Mouse (Mus musculus) neural tube, embryonic 13.5 days (tissue): Measurements from ENCODE around the gene Mrpl39. TPM values are rescaled to one million over a fixed set of nuclear protein-coding genes. Genes with fewer than 3 reads are reported as not detected.

Experiments
- ATAC-seq: fragments of 200-750 bp; cut with Nextera tagmentation; 2 replicates; pipeline ENCODE4 v1.8.0; 2017; ENCODE audit warnings: low read depth, mild to moderate bottlenecking, moderate TSS enrichment, moderate library complexity
- H3K27ac ChIP-seq: fragments of 300-500 bp; sonication (generic); replicated peaks from 2 replicates; pipeline ENCODE4 v1.5.1; 2015; ENCODE audit warnings: moderate library complexity, mild to moderate bottlenecking, inconsistent platforms
- H3K27me3 ChIP-seq: fragments of 300-500 bp; sonication (generic); 2 replicates; pipeline ENCODE4 v1.6.1; 2015; ENCODE audit warnings: mild to moderate bottlenecking, inconsistent platforms
- H3K36me3 ChIP-seq: fragments of 300-500 bp; sonication (generic); 2 replicates; pipeline ENCODE4 v1.6.1; 2015; ENCODE audit warnings: mild to moderate bottlenecking, inconsistent platforms
- H3K4me1 ChIP-seq: fragments of 300-500 bp; sonication (generic); replicated peaks from 2 replicates; pipeline ENCODE4 v1.6.1; 2015; ENCODE audit warnings: inconsistent platforms
- H3K4me2 ChIP-seq: fragments of 300-500 bp; sonication (generic); 2 replicates; pipeline ENCODE4 v1.6.1; 2015; ENCODE audit warnings: inconsistent platforms, mild to moderate bottlenecking, moderate library complexity
- H3K4me3 ChIP-seq: fragments of 300-500 bp; sonication (generic); 2 replicates; pipeline ENCODE4 v1.5.1; 2015; ENCODE audit warnings: mild to moderate bottlenecking, inconsistent platforms
- H3K9ac ChIP-seq: fragments of 300-500 bp; sonication (generic); 2 replicates; pipeline ENCODE4 v1.6.1; 2015; ENCODE audit warnings: moderate library complexity, mild to moderate bottlenecking, inconsistent platforms
- H3K9me3 ChIP-seq: fragments of 300-500 bp; sonication (generic); 2 replicates; pipeline ENCODE4 v1.6.1; 2016; ENCODE audit warnings: inconsistent platforms
- WGBS: fragments of 180-500 bp; shearing (Covaris S2); methylation state at CpG from one replicate; pipeline ENCODE4 v1.1.7; 2015; 5-methylcytosine and 5-hydroxymethylcytosine counted together
- polyA plus RNA-seq: library from polyadenylated mRNA; unstranded; fragments of >200 nt; fragmentation: Nextera tagmentation; extraction: Ambion mirVana; gene quantifications from 2 replicates; pipeline ENCODE4 v1.2.1, GENCODE M21; 2015

The Mrpl39 gene
- polyA plus RNA-seq, 1 experiment from 2014 or later = 43.5 TPM

DNA sequence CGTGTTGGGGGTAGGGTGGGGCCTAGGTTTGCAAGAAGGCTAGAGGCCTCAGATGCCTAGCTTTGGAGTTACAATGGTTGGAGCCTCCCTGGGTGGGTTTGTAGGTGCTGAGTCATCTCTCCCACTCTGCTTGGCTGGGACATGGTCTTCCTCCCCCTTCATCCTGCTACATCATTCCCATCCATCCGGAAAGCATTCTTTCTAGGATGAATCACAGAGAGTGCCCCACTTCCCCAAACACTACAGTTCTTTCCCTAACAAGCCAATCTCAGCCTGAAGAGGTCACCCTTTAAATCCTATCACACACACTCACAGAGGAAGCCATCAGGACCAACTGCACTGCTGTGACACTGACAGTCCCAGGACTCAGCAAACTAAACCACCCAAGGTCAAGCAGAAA is 14.9 kb downstream of the Mrpl39 start:
- Histone ChIP-seq H3K9me3 (no peaks in the 10 kb centered on the region), H3K27ac (no peak overlapping the region), H3K27me3 (no peaks in the 10 kb centered on the region), H3K4me1 (no peaks in the 10 kb centered on the region), H3K9ac (no peak overlapping the region), H3K4me3 (no peak overlapping the region), H3K36me3 (peaks cover 67% of the 10 kb centered on the region), H3K4me2 (no peak overlapping the region)
- ATAC-seq = no peak
- 96% methylated on average over 2 of the region's 2 CpGs for WGBS

DNA sequence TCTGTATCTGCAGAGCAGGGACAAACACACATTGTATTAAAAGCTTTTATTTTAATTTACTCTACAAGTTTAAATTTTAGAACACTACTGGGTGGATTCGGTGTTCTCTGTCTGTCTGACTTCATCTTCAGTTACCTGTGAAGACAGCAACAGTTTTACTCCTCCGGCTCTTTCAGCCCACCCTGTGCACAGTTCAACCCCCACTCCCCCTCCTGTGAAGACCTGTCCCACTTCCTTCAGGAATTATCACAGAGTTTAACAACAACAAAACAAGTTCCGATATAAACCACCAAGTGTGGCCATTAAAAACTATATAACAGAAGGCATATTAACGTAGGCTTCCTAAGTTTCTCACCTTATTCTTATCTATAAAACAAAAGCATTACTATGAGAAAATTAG is 17.3 kb downstream of the Mrpl39 start:
- H3K27ac ChIP-seq = no peak overlapping the region
- no peak overlapping the region for H3K4me3 ChIP-seq
- H3K4me2 ChIP-seq = no peak overlapping the region
- no peak for ATAC-seq
- H3K27me3 ChIP-seq = no peaks in the 10 kb centered on the region
- H3K9me3 ChIP-seq = no peaks in the 10 kb centered on the region
- H3K36me3 ChIP-seq = peaks cover 44% of the 10 kb centered on the region
- H3K9ac ChIP-seq = no peak overlapping the region
- H3K4me1 ChIP-seq = no peaks in the 10 kb centered on the region
- 94% methylated on average over 4 of the region's 4 CpGs for WGBS

DNA sequence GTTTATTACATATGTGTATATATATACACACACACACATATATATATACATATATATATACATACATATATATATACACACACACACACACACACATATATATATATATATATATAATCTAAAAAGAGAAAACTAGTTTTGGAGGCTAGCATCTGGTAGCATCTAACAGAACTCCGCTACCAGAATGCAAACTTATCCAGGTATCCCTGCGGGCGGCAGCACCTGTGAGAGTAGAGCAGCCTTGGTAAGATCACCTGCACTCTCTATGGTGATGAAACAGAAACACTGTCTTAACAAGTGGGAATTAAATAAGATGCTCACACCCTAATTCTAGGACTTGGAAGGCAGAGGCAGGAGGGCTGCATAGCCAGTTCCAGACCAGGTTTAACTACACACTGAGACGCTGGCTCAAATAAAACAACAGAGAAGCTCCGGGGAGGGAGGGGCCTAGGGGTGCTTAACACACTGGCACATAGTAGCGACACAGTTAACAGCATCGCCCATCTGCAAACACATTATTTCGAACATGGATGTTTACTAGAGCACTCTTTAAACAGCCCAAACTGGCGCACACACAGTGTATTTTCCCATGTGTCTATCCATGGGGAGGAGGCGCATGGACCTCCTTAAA is 17.8 kb downstream of the Mrpl39 start:
- Histone ChIP-seq H3K27me3 (no peaks in the 10 kb centered on the region), H3K4me1 (no peaks in the 10 kb centered on the region), H3K4me2 (no peak overlapping the region), H3K9ac (no peak overlapping the region), H3K27ac (no peak overlapping the region), H3K9me3 (no peaks in the 10 kb centered on the region), H3K36me3 (peaks cover 39% of the 10 kb centered on the region), H3K4me3 (no peak overlapping the region)
- 97% methylated on average over 10 of the region's 10 CpGs for WGBS
- no peak for ATAC-seq

DNA sequence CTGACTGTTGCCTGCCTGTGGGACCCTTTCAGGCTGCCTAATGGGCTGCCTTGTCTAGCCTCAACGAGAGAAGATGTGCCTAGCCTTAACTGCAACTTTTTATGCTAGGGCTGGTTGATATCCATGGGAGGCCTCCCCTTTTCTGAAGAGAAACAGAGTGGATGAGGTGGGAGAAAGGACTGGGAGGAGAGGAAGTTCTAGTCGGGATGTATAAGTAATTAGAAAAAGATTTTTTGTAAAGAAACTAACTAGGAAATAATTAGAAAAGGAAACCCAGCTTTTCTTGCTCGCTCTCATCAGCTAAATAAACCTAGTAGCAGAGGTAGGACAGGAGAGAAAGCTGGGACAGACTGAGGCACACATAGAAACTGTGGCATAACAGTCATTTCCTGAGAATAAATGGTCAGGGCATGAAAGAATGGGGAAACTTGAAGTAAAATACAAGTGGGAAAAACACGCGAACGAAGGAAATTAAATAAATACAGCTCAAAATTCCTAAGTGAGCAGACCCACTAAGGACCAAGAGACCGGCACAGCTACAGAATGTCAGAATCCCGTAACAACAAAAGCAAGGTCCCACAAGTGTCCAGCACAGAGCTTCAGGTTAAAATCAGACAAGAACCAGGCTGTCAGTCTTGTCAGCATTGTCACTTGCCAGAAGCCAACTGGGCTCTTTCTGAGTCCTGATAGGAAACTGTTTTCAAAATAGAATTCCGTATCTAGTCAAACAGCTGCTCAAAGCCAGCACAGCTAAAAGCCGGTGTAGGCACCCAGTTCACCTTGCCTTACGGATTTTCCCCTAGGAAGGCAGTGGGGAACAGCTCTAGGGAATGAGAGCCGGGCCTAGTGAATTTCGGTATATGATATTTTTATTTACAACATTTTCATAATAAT is 18.6 kb downstream of the Mrpl39 start:
- Histone ChIP-seq H3K27ac (no peak overlapping the region), H3K4me2 (no peak overlapping the region), H3K4me3 (no peak overlapping the region), H3K27me3 (no peaks in the 10 kb centered on the region), H3K9ac (no peak overlapping the region), H3K36me3 (peaks cover 32% of the 10 kb centered on the region), H3K4me1 (no peaks in the 10 kb centered on the region), H3K9me3 (no peaks in the 10 kb centered on the region)
- ATAC-seq = no peak
- WGBS = 91% methylated on average over 13 of the region's 13 CpGs

DNA sequence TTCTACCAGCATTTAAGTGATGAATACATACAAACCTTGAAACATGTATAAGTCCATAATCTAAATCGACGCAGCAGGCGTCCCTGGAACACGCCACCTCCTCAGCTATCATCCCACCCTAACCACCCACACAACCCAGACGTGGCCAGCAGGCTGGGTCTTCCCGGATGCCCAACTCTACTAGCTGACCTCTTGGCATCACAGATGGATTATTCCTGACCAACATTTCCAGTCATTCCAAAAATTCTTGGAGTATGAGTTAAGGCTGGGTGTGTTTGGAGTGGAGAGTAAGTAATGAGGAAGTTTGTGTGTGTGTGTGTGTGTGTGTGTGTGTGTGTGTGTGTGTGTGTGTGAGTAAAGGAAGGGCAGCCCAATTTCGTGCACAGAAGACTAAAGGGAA is 19.3 kb downstream of the Mrpl39 start:
- Histone ChIP-seq H3K4me1 (no peaks in the 10 kb centered on the region), H3K9me3 (no peaks in the 10 kb centered on the region), H3K9ac (no peak overlapping the region), H3K4me2 (no peak overlapping the region), H3K36me3 (peaks cover 25% of the 10 kb centered on the region), H3K27me3 (no peaks in the 10 kb centered on the region), H3K27ac (no peak overlapping the region), H3K4me3 (no peak overlapping the region)
- 87% methylated on average over 7 of the region's 7 CpGs for WGBS
- ATAC-seq = no peak

DNA sequence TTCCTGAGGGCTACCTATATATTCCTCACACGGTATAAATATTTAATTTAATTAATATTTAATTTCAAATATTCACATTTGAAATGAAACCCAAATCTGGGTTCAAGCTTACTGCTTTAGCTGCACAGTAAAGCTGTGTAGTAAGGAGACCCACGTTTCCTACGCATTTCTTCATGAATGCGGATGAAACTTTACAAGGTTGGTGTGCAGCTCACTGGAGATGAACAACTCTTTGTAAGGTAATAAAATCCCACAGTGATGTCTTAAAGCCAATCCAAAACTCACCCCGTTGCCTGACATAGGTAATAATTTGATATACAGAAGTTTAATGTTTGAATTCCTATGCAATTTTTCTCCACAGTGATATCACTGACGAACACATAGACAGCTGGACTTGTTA is 20.6 kb downstream of the Mrpl39 start:
- H3K27ac ChIP-seq = no peak overlapping the region
- no peak for ATAC-seq
- H3K27me3 ChIP-seq = no peaks in the 10 kb centered on the region
- H3K4me3 ChIP-seq = no peak overlapping the region
- no peak overlapping the region for H3K9ac ChIP-seq
- peaks cover 13% of the 10 kb centered on the region for H3K36me3 ChIP-seq
- H3K4me1 ChIP-seq = no peaks in the 10 kb centered on the region
- H3K9me3 ChIP-seq = no peaks in the 10 kb centered on the region
- WGBS = 94% methylated on average over 6 of the region's 6 CpGs
- H3K4me2 ChIP-seq = no peak overlapping the region

DNA sequence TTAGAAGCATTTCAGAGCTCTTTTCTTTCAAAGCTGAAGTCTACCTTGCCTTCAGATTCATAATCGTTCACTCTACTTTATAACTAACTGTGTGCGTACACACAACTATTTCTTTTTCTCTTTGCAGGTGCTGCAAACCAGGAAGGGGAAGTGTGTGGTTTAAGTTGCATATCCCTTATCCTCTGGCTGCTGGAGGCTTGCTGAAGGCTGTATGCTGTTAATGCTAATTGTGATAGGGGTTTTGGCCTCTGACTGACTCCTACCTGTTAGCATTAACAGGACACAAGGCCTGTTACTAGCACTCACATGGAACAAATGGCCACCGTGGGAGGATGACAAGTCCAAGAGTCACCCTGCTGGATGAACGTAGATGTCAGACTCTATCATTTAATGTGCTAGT is 21.6 kb downstream of the Mrpl39 start:
- H3K4me1 ChIP-seq = no peaks in the 10 kb centered on the region
- WGBS = 83% methylated on average over 4 of the region's 4 CpGs
- ATAC-seq = no peak

DNA sequence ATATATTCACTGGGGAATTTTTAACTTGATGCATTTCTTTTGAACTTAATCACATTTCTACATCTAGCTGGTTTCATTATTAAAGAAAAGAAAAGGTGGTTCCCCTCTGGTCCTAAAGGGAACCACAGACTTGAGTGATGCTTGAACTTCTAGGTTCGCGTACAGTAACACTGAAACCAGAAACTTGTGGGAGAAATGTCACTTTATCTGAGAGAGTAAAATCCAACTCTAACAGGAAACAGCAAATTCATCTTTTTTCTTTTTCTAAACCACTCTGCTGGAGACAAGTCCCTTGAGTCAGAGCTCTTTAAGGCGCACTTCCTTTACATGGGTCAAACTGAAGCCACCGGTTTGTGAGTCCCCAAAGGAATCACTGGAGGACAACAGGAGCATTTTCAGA is 22.4 kb downstream of the Mrpl39 start:
- Histone ChIP-seq H3K9me3 (no peaks in the 10 kb centered on the region), H3K9ac (no peak overlapping the region), H3K27ac (no peak overlapping the region), H3K4me2 (no peak overlapping the region), H3K4me3 (no peak overlapping the region), H3K27me3 (no peaks in the 10 kb centered on the region), H3K36me3 (peaks cover 6% of the 10 kb centered on the region), H3K4me1 (no peaks in the 10 kb centered on the region)
- no peak for ATAC-seq
- 89% methylated on average over 4 of the region's 4 CpGs for WGBS

More for the DNA sequence above, 21.6 kb downstream of the Mrpl39 start:
- H3K27ac ChIP-seq = no peak overlapping the region
- no peak overlapping the region for H3K4me2 ChIP-seq
- no peak overlapping the region for H3K4me3 ChIP-seq
- H3K9ac ChIP-seq = no peak overlapping the region
- H3K27me3 ChIP-seq = no peaks in the 10 kb centered on the region
- H3K36me3 ChIP-seq = peaks cover 12% of the 10 kb centered on the region
- H3K9me3 ChIP-seq = no peaks in the 10 kb centered on the region

DNA sequence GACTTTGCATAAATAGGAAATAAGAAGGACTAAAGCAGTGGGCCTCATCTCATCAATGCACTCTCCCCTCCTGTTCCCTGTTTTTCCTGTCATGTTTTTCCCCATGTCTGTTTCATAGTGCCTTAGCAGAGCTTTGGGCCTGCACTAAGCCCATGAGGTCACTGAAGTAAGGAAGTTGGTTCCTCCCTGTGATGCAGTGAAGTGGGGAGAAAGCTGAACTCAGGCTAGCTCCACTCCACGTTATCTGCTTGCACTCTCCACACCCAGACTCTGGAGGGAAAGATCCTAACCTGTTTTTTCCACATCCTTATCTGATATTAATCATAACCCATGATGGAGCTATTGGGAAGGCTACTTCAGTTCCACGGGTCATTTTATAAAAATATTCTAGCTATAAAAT is 26.9 kb downstream of the Mrpl39 start:
- Histone ChIP-seq H3K36me3 (no peaks in the 10 kb centered on the region), H3K9ac (no peak overlapping the region), H3K4me1 (peaks cover 2% of the 10 kb centered on the region), H3K9me3 (no peaks in the 10 kb centered on the region), H3K4me3 (no peak overlapping the region), H3K27ac (no peak overlapping the region), H3K27me3 (peaks cover 17% of the 10 kb centered on the region), H3K4me2 (no peak overlapping the region)
- no peak for ATAC-seq
- WGBS = 85% methylated on average over 2 of the region's 2 CpGs

DNA sequence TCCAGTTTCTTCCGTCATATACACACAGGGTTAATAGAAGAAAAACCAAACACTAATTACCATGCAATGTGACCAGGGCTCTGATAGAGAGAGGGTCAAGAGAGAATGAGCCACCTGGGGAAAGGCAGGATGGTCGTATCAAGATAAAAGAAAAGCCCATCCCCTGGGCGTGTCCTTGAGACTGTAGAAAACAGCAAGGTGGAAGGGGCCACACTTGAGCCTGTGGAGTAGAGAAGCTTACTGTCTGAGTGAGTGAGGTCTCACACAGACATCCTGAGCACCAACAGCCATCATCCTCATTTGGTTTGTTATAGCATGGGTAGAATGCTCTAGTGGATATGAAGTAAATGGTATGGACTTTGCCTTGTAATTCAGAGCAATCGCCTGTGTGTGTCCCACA is 27.7 kb downstream of the Mrpl39 start:
- Histone ChIP-seq H3K4me1 (peaks cover 10% of the 10 kb centered on the region), H3K36me3 (no peaks in the 10 kb centered on the region), H3K27ac (no peak overlapping the region), H3K4me2 (no peak overlapping the region), H3K9me3 (no peaks in the 10 kb centered on the region), H3K9ac (no peak overlapping the region), H3K27me3 (peaks cover 26% of the 10 kb centered on the region), H3K4me3 (no peak overlapping the region)
- 64% methylated on average over 4 of the region's 4 CpGs for WGBS
- no peak for ATAC-seq

DNA sequence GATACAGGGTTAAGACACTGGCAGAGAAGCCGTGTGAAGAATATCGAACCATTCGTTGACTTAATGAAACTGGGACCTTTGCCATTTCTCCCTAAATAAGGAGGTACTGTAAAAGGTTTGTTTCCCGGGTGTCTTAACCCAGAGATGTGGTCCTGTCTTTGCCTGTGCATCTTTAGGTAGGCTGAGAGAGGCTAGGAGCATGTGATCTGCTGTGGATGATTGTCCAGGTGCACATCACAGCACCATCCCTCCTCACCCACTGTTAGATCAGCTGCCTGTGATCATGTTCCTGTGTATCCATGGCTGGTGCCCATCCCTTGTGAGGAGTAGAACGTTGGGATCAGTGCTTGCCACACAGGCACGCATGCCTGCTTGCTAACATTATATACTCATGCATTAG is 29.0 kb downstream of the Mrpl39 start:
- Histone ChIP-seq H3K36me3 (no peaks in the 10 kb centered on the region), H3K4me2 (no peak overlapping the region), H3K9ac (no peak overlapping the region), H3K9me3 (no peaks in the 10 kb centered on the region), H3K4me1 (peaks cover 16% of the 10 kb centered on the region), H3K4me3 (no peak overlapping the region), H3K27me3 (peaks cover 38% of the 10 kb centered on the region), H3K27ac (no peak overlapping the region)
- no peak for ATAC-seq
- 86% methylated on average over 6 of the region's 6 CpGs for WGBS

DNA sequence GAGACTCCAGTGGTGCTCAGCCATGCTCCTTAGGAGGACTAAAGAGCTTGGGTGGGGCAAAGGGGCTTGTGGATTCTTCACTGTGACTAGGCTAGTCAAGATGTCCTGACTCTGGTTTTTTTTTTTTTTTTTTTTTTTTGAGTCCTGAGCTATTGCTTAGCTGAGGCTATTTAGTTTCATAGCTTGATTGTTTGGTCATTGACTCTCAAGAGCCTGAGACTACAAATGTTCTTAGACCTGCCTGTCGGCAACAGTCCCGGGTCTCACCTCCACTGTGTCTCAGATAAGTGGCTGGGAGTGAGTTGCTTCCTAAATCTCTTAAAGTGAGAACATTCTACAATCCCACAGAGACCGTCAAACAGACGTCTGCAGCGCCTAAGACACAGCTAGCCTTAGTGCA is 30.0 kb downstream of the Mrpl39 start:
- Histone ChIP-seq H3K27ac (no peak overlapping the region), H3K27me3 (peaks cover 39% of the 10 kb centered on the region), H3K9me3 (no peaks in the 10 kb centered on the region), H3K9ac (no peak overlapping the region), H3K36me3 (no peaks in the 10 kb centered on the region), H3K4me1 (peaks cover 16% of the 10 kb centered on the region), H3K4me3 (no peak overlapping the region), H3K4me2 (no peak overlapping the region)
- 87% methylated on average over 5 of the region's 5 CpGs for WGBS
- ATAC-seq = no peak
